Comparison of ENCODE assay signal across 16 mouse cellular contexts in genomic region chr1:71105724-71106123, GRCm38 (mm10).
"Had no signal": no experiment of that assay in that cellular context is flagged by ENCODE, and none has a peak within 500 bp of the region (broad histone marks: within the 10 kb centered on the region; RNA-seq: fewer than 3 reads in every experiment).

No protein-coding gene starts in this region.

- H3K4me2 ChIP-seq: limb, embryonic 12.5 days; lung, embryonic 15.5 days; midbrain, embryonic 12.5 days; neural tube, embryonic 13.5 days had no signal

- H3K4me3 ChIP-seq: layer of hippocampus, adult 2 months; limb, embryonic 12.5 days; lung, embryonic 15.5 days; megakaryocyte, embryonic 14.5 days; midbrain, embryonic 12.5 days; neural tube, embryonic 13.5 days had no signal

- H3K27ac ChIP-seq: layer of hippocampus, adult 2 months; limb, embryonic 12.5 days; lung, embryonic 15.5 days; macrophage; midbrain, embryonic 12.5 days; neural tube, embryonic 13.5 days; stomach, postnatal 0 days had no signal

- H3K36me3 ChIP-seq: limb, embryonic 12.5 days; lung, embryonic 15.5 days; midbrain, embryonic 12.5 days; neural tube, embryonic 13.5 days had no signal

- H3K27me3 ChIP-seq: limb, embryonic 12.5 days; lung, embryonic 15.5 days; megakaryocyte, embryonic 14.5 days; midbrain, embryonic 12.5 days; neural tube, embryonic 13.5 days had no signal

- H3K9ac ChIP-seq: limb, embryonic 12.5 days; lung, embryonic 15.5 days; midbrain, embryonic 12.5 days; neural tube, embryonic 13.5 days had no signal

- DNase-seq: kidney, postnatal 10 days; kidney, postnatal 4 days; lung, postnatal 14 days; right cerebral cortex, adult 18-20 months; right cerebral cortex, postnatal 25 days; thymus, postnatal 4 days had no signal

- ATAC-seq: intestine, postnatal 0 days; midbrain, embryonic 16.5 days had no signal

- H3K9me3 ChIP-seq: limb, embryonic 12.5 days; lung, embryonic 15.5 days; midbrain, embryonic 12.5 days; neural tube, embryonic 13.5 days had no signal
